Mouse (Mus musculus) bone marrow macrophage, adult 2 months (primary cell): ENCODE data around the gene Ociad2.

Source experiments
- CTCF ChIP-seq: IDR thresholded peaks from 2 replicates; pipeline ENCODE4 v1.5.1; 2012; ENCODE audit warnings: low read depth, mild to moderate bottlenecking, low read length, moderate library complexity
- POLR2A ChIP-seq: IDR thresholded peaks from 2 replicates; pipeline ENCODE4 v1.6.1; 2012; ENCODE audit warnings: mild to moderate bottlenecking, low read depth, low read length, borderline replicate concordance

DNA sequence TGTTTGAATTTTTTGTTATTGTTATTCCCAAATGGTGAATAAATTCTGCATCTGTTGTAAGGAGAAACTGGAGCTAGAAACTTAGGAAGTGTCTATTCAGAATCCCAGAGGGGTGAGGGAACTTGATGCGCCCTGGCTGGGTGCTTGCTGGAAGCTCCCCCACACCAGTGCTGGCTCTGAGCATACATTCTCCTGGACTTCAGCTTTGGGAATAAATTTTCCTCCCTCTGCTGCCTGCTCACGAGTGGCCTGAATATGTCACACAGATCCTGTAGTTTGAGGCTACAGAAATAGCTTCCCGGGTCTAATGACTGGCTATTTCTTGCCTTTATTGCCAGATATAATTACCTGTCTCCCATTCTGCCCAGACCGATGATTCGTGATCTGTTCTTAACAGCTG is 22.0 kb upstream of the Ociad2 start:
- TF ChIP-seq CTCF, result no peak
- no peak for TF ChIP-seq POLR2A
